Mouse (Mus musculus): ENCODE data around the gene Nudt2. TPM values are rescaled to one million over a fixed set of nuclear protein-coding genes. Genes with fewer than 3 reads are reported as not detected.

The Nudt2 gene
- polyA plus RNA-seq (2012; rRNA removed): 77.3 and 78.1 TPM in 2 replicates

GRCm38 (mm10) chr4:41464345-41465286 lies at the start of gene Nudt2, which contains the start of gene Kif24:
Nudt2 (plus strand) TSS chr4:41465151.
Kif24 (minus strand) TSS chr4:41464887.

GRCm38 (mm10) chr4:41502986-41503412 lies 38.0 kb downstream of the Nudt2 start, which contains the start of gene AI464131:
AI464131 (minus strand) TSS chr4:41503076.

GRCm38 (mm10) chr4:41517233-41517632 lies 52.3 kb downstream of the Nudt2 start, which contains the start of gene 1110017D15Rik:
1110017D15Rik (minus strand) TSS chr4:41517333.

Other genes starting within 250 kb of the Nudt2 start
- gene Ubap2, start 190.0 kb upstream of the Nudt2 start, polyA plus RNA-seq (2012; rRNA removed): 32.4 and 39.1 TPM in 2 replicates
- 48.0 and 48.1 TPM in 2 replicates for gene Dcaf12, start 150.3 kb upstream of the Nudt2 start, polyA plus RNA-seq (2012; rRNA removed)
- gene Ubap1, start 116.2 kb upstream of the Nudt2 start, polyA plus RNA-seq (2012; rRNA removed): 43.7 and 48.9 TPM in 2 replicates
- 2.0 and 2.1 TPM in 2 replicates for gene Kif24, start 264 bp upstream of the Nudt2 start, polyA plus RNA-seq (2012; rRNA removed)
- 7.1 and 8.6 TPM in 2 replicates for gene AI464131, start 37.9 kb downstream of the Nudt2 start, polyA plus RNA-seq (2012; rRNA removed)
- 12.6 and 14.2 TPM in 2 replicates for gene 1110017D15Rik, start 52.2 kb downstream of the Nudt2 start, polyA plus RNA-seq (2012; rRNA removed)
- gene Fam219a, start 104.4 kb downstream of the Nudt2 start, polyA plus RNA-seq (2012; rRNA removed): 91.5 and 99.1 TPM in 2 replicates
- gene Dnaic1, start 104.6 kb downstream of the Nudt2 start, polyA plus RNA-seq (2012; rRNA removed): 2.5 and 2.7 TPM in 2 replicates
- 115 TPM in 2 replicates for gene Enho, start 175.2 kb downstream of the Nudt2 start, polyA plus RNA-seq (2012; rRNA removed)
- gene Cntfr, start 231.9 kb downstream of the Nudt2 start, polyA plus RNA-seq (2012; rRNA removed): 30.4 and 39.1 TPM in 2 replicates
- gene Il11ra1, start 234.8 kb downstream of the Nudt2 start, polyA plus RNA-seq (2012; rRNA removed): 19.9 and 28.3 TPM in 2 replicates
- gene Rpp25l, start 248.4 kb downstream of the Nudt2 start, polyA plus RNA-seq (2012; rRNA removed): 47.3 and 47.7 TPM in 2 replicates